In genomic region chr3:89087338-89088110, GRCm38 (mm10) we compare ENCODE assay signal across 9 mouse cellular contexts. TPM values are rescaled to one million over a fixed set of nuclear protein-coding genes. Genes with fewer than 3 reads are reported as not detected.
DNase-seq lines count a peak whose midpoint lies in the region; ATAC-seq and TF ChIP-seq lines count a peak whose summit lies in the region.
"Had no signal": no experiment of that assay in that cellular context is flagged by ENCODE, and none has a peak within 500 bp of the region (broad histone marks: within the 10 kb centered on the region; RNA-seq: fewer than 3 reads in every experiment).

No protein-coding gene starts in this region.

- peak; percentile 80 to 83 for DNase-seq in adrenal gland, adult 18-20 months (ENCODE audit: low spot score in 2 of 2)
- DNase-seq in embryo, embryonic 11 days, result peak; percentile 87
- peak; percentile 58 for DNase-seq in large intestine, adult 2 months (ENCODE audit: low read depth, low spot score)
- peak; percentile 70 for DNase-seq in right cerebral cortex, adult 18-20 months
- peak; percentile 53 to 81 for DNase-seq in urinary bladder, adult 18-20 months (ENCODE audit: low spot score in 2 of 2)

- no peaks in the 10 kb centered on the region for H3K79me2 ChIP-seq in C2C12 (ENCODE audit: control insufficient read depth, insufficient read depth)

- no peak overlapping the region for H3K9ac ChIP-seq in heart, embryonic 15.5 days
- H3K9ac ChIP-seq in lung, embryonic 15.5 days, result no peak overlapping the region

- no peak overlapping the region for H3ac ChIP-seq in C2C12 (ENCODE audit: control insufficient read depth, insufficient read length, low read depth)

- H3K36me3 ChIP-seq in C2C12 (ENCODE audit: control insufficient read depth, insufficient read depth), result no peaks in the 10 kb centered on the region
- H3K36me3 ChIP-seq in heart, embryonic 15.5 days, result no peaks in the 10 kb centered on the region
- H3K36me3 ChIP-seq in lung, embryonic 15.5 days, result no peaks in the 10 kb centered on the region

- H3K4me3 ChIP-seq in C2C12 (ENCODE audit: insufficient read depth, poor library complexity, severe bottlenecking), result no peak overlapping the region
- H3K4me3 ChIP-seq in heart, embryonic 15.5 days, result 0 out of 2 replicates have a peak overlapping the region, but pooled peaks have one; percentile 12
- peak overlapping the region; percentile 15; the same call in 1 of the 2 replicates for H3K4me3 ChIP-seq in lung, embryonic 15.5 days

- H3K9me3 ChIP-seq in heart, embryonic 15.5 days (replicated peaks), result no peaks in the 10 kb centered on the region
- H3K9me3 ChIP-seq in lung, embryonic 15.5 days, result no peaks in the 10 kb centered on the region

- WGBS in heart, embryonic 15.5 days, result 23% methylated on average over 21 of the region's 21 CpGs
- 31% methylated on average over 21 of the region's 21 CpGs for WGBS in large intestine, adult 2 months
- WGBS in lung, embryonic 15.5 days, result 18% methylated on average over 21 of the region's 21 CpGs

- no peaks in the 10 kb centered on the region for H3K79me3 ChIP-seq in C2C12 (ENCODE audit: low read depth)

- TF ChIP-seq CTCF in C2C12 (IDR thresholded peaks at IDR 0.05; ENCODE audit: control insufficient read depth, insufficient read depth, insufficient read length), result no peak

- ATAC-seq in heart, embryonic 15.5 days (replicated peaks; ENCODE audit: insufficient number of reproducible peaks, insufficient read depth, low FRiP score, low read depth), result no peak
- ATAC-seq in lung, embryonic 15.5 days (ENCODE audit: borderline replicate concordance, extremely low read depth, low FRiP score, low TSS enrichment), result no peak

- H3K4me2 ChIP-seq in heart, embryonic 15.5 days, result peak overlapping the region; percentile 59
- H3K4me2 ChIP-seq in lung, embryonic 15.5 days, result peak overlapping the region; percentile 50

- no peaks in the 10 kb centered on the region for H3K27me3 ChIP-seq in C2C12 (ENCODE audit: control insufficient read depth, insufficient read depth, insufficient read length)
- H3K27me3 ChIP-seq in heart, embryonic 15.5 days, result peaks cover 19% of the 10 kb centered on the region
- peaks cover 11% of the 10 kb centered on the region for H3K27me3 ChIP-seq in lung, embryonic 15.5 days

- H3K27ac ChIP-seq in heart, embryonic 15.5 days, result no peak overlapping the region
- H3K27ac ChIP-seq in lung, embryonic 15.5 days, result no peak overlapping the region

- H3K4me1 ChIP-seq in heart, embryonic 15.5 days (replicated peaks), result peaks cover 37% of the 10 kb centered on the region
- H3K4me1 ChIP-seq in lung, embryonic 15.5 days, result peaks cover 37% of the 10 kb centered on the region

TF ChIP-seq in C2C12, 6 proteins besides CTCF, POLR2A, EP300 and RAD21:
- TF ChIP-seq USF1 (IDR thresholded peaks at IDR 0.05; ENCODE audit: low read depth) (no peak), MAX (IDR thresholded peaks at IDR 0.05) (peak; percentile 28)

RNA-seq across cellular contexts. Expression of gene Rusc1, which starts 5.6 kb away (rescaled TPM):
- 25.0 TPM for polyA plus RNA-seq in C2C12 (2012; fragmentation: generic; extraction: Trizol)
- total RNA-seq in adrenal gland, adult 18-20 months (2021), result 10 to 100 TPM; 34.5 to 35.7 TPM
- polyA plus RNA-seq in heart, embryonic 15.5 days (2015; fragmentation: Nextera tagmentation; extraction: Ambion mirVana), result 7.5 and 12.6 TPM in 2 replicates
- 43.8 and 48.1 TPM in 2 replicates for polyA plus RNA-seq in large intestine, adult 2 months (2012; rRNA removed)
- 16.0 and 16.6 TPM in 2 replicates for polyA plus RNA-seq in lung, embryonic 15.5 days (2015; fragmentation: Nextera tagmentation; extraction: Ambion mirVana)

RNA-seq across cellular contexts. Expression of gene Gm43738, which starts 13.4 kb away (rescaled TPM):
- polyA plus RNA-seq in C2C12 (2012; fragmentation: generic; extraction: Trizol), result 0.02 TPM
- total RNA-seq in adrenal gland, adult 18-20 months (2021), result not detected
- polyA plus RNA-seq in heart, embryonic 15.5 days (2015; fragmentation: Nextera tagmentation; extraction: Ambion mirVana), result 0.06 TPM in 1 of 2 replicates, not detected in the other
- not detected in 2 replicates for polyA plus RNA-seq in large intestine, adult 2 months (2012; rRNA removed)
- polyA plus RNA-seq in lung, embryonic 15.5 days (2015; fragmentation: Nextera tagmentation; extraction: Ambion mirVana), result 0.17 TPM in 1 of 2 replicates, not detected in the other
- total RNA-seq: layer of hippocampus, adult 18-20 months had no signal

RNA-seq across cellular contexts. Expression of gene Fdps, which starts 14.2 kb away (rescaled TPM):
- 384 TPM for polyA plus RNA-seq in C2C12 (2012; fragmentation: generic; extraction: Trizol)
- total RNA-seq in adrenal gland, adult 18-20 months (2021), result 100 to 1,000 TPM; 213 to 346 TPM
- polyA plus RNA-seq in heart, embryonic 15.5 days (2015; fragmentation: Nextera tagmentation; extraction: Ambion mirVana), result 86.6 and 124 TPM in 2 replicates
- polyA plus RNA-seq in large intestine, adult 2 months (2012; rRNA removed), result 160 and 206 TPM in 2 replicates
- polyA plus RNA-seq in lung, embryonic 15.5 days (2015; fragmentation: Nextera tagmentation; extraction: Ambion mirVana), result 166 TPM in 2 replicates

RNA-seq across cellular contexts. Expression of gene Pklr, which starts 48.4 kb away (rescaled TPM):
- polyA plus RNA-seq in C2C12 (2012; fragmentation: generic; extraction: Trizol), result not detected
- total RNA-seq in adrenal gland, adult 18-20 months (2021), result not detected
- 0.09 and 0.61 TPM in 2 replicates for polyA plus RNA-seq in heart, embryonic 15.5 days (2015; fragmentation: Nextera tagmentation; extraction: Ambion mirVana)
- polyA plus RNA-seq in large intestine, adult 2 months (2012; rRNA removed), result 181 and 448 TPM in 2 replicates
- 0.17 and 0.92 TPM in 2 replicates for polyA plus RNA-seq in lung, embryonic 15.5 days (2015; fragmentation: Nextera tagmentation; extraction: Ambion mirVana)
